Mouse (Mus musculus) left cerebral cortex, postnatal 36 days (tissue): ENCODE results near the gene Gabrr2. TPM values are rescaled to one million over a fixed set of nuclear protein-coding genes. Genes with fewer than 3 reads are reported as not detected.
A peak's percentile ranks its signal among the peaks of the same experiment; 100 is the strongest.

Source experiments
- DNase-seq, 2 experiments: peaks; one replicate each; pipeline ENCODE4 v3.0.0; 2021 to 2022; ENCODE audit warnings: low spot score in 2 of 2, mixed read lengths in 1 of 2
- intact Hi-C: fragments of 180-260 bp; cut with DNase I; formaldehyde crosslinking; loops from one replicate; pipeline ENCODE4 v1.15.1; 2025
- total RNA-seq, 2 experiments: library from RNA; stranded (reverse); gene quantifications; 2 replicates each; pipeline ENCODE4 v1.2.3; 2021

Gene Gabrr2
- under 1 TPM; 0.57 to 0.64 TPM for total RNA-seq

- intact Hi-C loops: no loop called here
- DNase-seq: no peak
Observed at GRCm38 (mm10) chr4:33062981-33063380, at the start of gene Gabrr2. Gene Gabrr2 (plus strand): TSS chr4:33062999.

GRCm38 (mm10) chr4:33018361-33018999 is 44.3 kb upstream of the Gabrr2 start:
- intact Hi-C loops: loop anchor here (2.0 to 10.0 kb wide), 2 partner anchors 66 to 264 kb away; no protein-coding TSS in a partner anchor
- DNase-seq: peak; percentile 80 to 86

GRCm38 (mm10) chr4:33024420-33024819 is 38.4 kb upstream of the Gabrr2 start:
- DNase-seq: no peak
- intact Hi-C loops: no loop called here

GRCm38 (mm10) chr4:33029104-33029503 is 33.7 kb upstream of the Gabrr2 start:
- intact Hi-C loops: no loop called here
- DNase-seq: no peak

GRCm38 (mm10) chr4:33030264-33031194 is 32.3 kb upstream of the Gabrr2 start:
- intact Hi-C loops: loop anchor here (5.0 kb wide), 1 partner anchor 217 kb away; no protein-coding TSS in a partner anchor
- DNase-seq: no peak

- intact Hi-C loops: loop anchor here (5.0 kb wide), 1 partner anchor 216 kb away; no protein-coding TSS in a partner anchor
- peak; percentile 88 to 93 for DNase-seq
Observed at GRCm38 (mm10) chr4:33031195-33031960, 31.4 kb upstream of the Gabrr2 start, which contains the start of gene Ube2j1. Gene Ube2j1 (plus strand): TSS chr4:33031416.

- intact Hi-C loops: loop anchor here (5.0 kb wide), 1 partner anchor 215 kb away; no protein-coding TSS in a partner anchor
- no peak for DNase-seq
Observed at GRCm38 (mm10) chr4:33032045-33032444, 30.8 kb upstream of the Gabrr2 start.

- intact Hi-C loops: loop anchor here (5.0 kb wide), 1 partner anchor 214 kb away; no protein-coding TSS in a partner anchor
- DNase-seq: no peak
Observed at GRCm38 (mm10) chr4:33033515-33033914, 29.3 kb upstream of the Gabrr2 start.

- intact Hi-C loops: no loop called here
- no peak for DNase-seq
Observed at GRCm38 (mm10) chr4:33039826-33040225, 23.0 kb upstream of the Gabrr2 start.

GRCm38 (mm10) chr4:33049601-33050000 is 13.2 kb upstream of the Gabrr2 start:
- DNase-seq: no peak
- intact Hi-C loops: no loop called here

- intact Hi-C loops: no loop called here
- no peak for DNase-seq
Observed at GRCm38 (mm10) chr4:33052055-33052454, 10.7 kb upstream of the Gabrr2 start.

GRCm38 (mm10) chr4:33052650-33053049 is 10.1 kb upstream of the Gabrr2 start:
- no peak for DNase-seq
- intact Hi-C loops: no loop called here

GRCm38 (mm10) chr4:33054426-33054825 is 8.4 kb upstream of the Gabrr2 start:
- intact Hi-C loops: no loop called here
- DNase-seq: no peak

GRCm38 (mm10) chr4:33056317-33056716 is 6.5 kb upstream of the Gabrr2 start:
- DNase-seq: no peak
- intact Hi-C loops: no loop called here

GRCm38 (mm10) chr4:33057890-33058687 is 4.7 kb upstream of the Gabrr2 start:
- DNase-seq: peak; percentile 62 to 75
- intact Hi-C loops: no loop called here

- intact Hi-C loops: no loop called here
- no peak for DNase-seq
Observed at GRCm38 (mm10) chr4:33061158-33061557, 1.6 kb upstream of the Gabrr2 start.

- DNase-seq: no peak
- intact Hi-C loops: loop anchor here (5.0 kb wide), 1 partner anchor 47 kb away; no protein-coding TSS in a partner anchor
Observed at GRCm38 (mm10) chr4:33064986-33065385, 2.2 kb downstream of the Gabrr2 start.

GRCm38 (mm10) chr4:33066223-33066960 is 3.6 kb downstream of the Gabrr2 start:
- no peak for DNase-seq
- intact Hi-C loops: loop anchor here (5.0 kb wide), 1 partner anchor 46 kb away; no protein-coding TSS in a partner anchor
